Mouse (Mus musculus) hindbrain, embryonic 15.5 days (tissue): ENCODE results near the gene Cers4. TPM values are rescaled to one million over a fixed set of nuclear protein-coding genes. Genes with fewer than 3 reads are reported as not detected.

Experiments used
- ATAC-seq: fragments of 200-750 bp; cut with Nextera tagmentation; 2 replicates; pipeline ENCODE4 v1.8.0; 2017; ENCODE audit warnings: low read depth, moderate number of reproducible peaks, moderate TSS enrichment; ENCODE audit not compliant: low FRiP score
- H3K27ac ChIP-seq: fragments of 300-500 bp; sonication (generic); replicated peaks from 2 replicates; pipeline ENCODE4 v1.5.1; 2015; ENCODE audit warnings: mild to moderate bottlenecking, inconsistent platforms
- H3K27me3 ChIP-seq: fragments of 300-500 bp; sonication (generic); 2 replicates; pipeline ENCODE4 v1.6.1; 2015; ENCODE audit warnings: control low read depth, inconsistent platforms
- H3K36me3 ChIP-seq: fragments of 300-500 bp; sonication (generic); 2 replicates; pipeline ENCODE4 v1.6.1; 2015; ENCODE audit warnings: control low read depth, inconsistent platforms
- H3K4me1 ChIP-seq: fragments of 300-500 bp; sonication (generic); replicated peaks from 2 replicates; pipeline ENCODE4 v1.6.1; 2015; ENCODE audit warnings: control low read depth, inconsistent platforms
- H3K4me2 ChIP-seq: fragments of 300-500 bp; sonication (generic); 2 replicates; pipeline ENCODE4 v1.6.1; 2015; ENCODE audit warnings: moderate library complexity, mild to moderate bottlenecking, inconsistent platforms
- H3K4me3 ChIP-seq: fragments of 300-500 bp; sonication (generic); 2 replicates; pipeline ENCODE4 v1.5.1; 2015; ENCODE audit warnings: mild to moderate bottlenecking, inconsistent platforms
- H3K9ac ChIP-seq: fragments of 300-500 bp; sonication (generic); 2 replicates; pipeline ENCODE4 v1.6.1; 2015; ENCODE audit warnings: inconsistent platforms
- H3K9me3 ChIP-seq: fragments of 300-500 bp; sonication (generic); 2 replicates; pipeline ENCODE4 v1.6.1; 2016; ENCODE audit warnings: control low read depth, inconsistent platforms
- WGBS: fragments of 180-500 bp; shearing (Covaris S2); methylation state at CpG from one replicate; pipeline ENCODE4 v1.1.7; 2015; 5-methylcytosine and 5-hydroxymethylcytosine counted together
- polyA plus RNA-seq: library from polyadenylated mRNA; unstranded; fragments of >200 nt; fragmentation: Nextera tagmentation; extraction: Ambion mirVana; gene quantifications from 2 replicates; pipeline ENCODE4 v1.2.1, GENCODE M21; 2015

Cers4 gene
- polyA plus RNA-seq, 1 experiment from 2014 or later = 55.6 TPM

DNA sequence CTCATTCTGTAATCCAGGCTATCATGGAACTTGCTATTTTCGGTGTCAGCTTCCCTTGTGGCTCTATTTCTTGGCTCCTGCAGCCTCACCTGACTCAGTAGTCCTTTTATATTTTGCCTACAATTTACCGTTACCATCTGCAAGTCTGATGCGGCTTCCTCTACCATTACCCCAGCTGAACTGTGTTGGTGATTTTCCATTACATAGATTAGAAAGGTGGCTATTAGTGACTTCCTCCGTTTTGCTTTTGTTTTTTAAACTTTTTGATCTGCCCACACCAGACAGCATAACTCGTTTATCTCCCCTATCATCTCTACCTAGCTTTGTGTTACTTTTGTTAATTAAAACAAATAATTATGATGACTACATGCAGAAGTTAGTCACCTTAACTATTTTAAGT, 14.7 kb downstream of the Cers4 start:
- H3K9ac ChIP-seq = no peak overlapping the region
- H3K4me2 ChIP-seq = no peak overlapping the region
- H3K4me3 ChIP-seq = no peak overlapping the region
- H3K36me3 ChIP-seq = no peaks in the 10 kb centered on the region; the same call in 1 of the 2 replicates
- no peaks in the 10 kb centered on the region for H3K27me3 ChIP-seq
- WGBS = 89% methylated on average over 5 of the region's 5 CpGs
- peaks cover 11% of the 10 kb centered on the region; the same call in 1 of the 2 replicates for H3K4me1 ChIP-seq
- no peak overlapping the region for H3K27ac ChIP-seq
- H3K9me3 ChIP-seq = no peaks in the 10 kb centered on the region
- no peak for ATAC-seq

DNA sequence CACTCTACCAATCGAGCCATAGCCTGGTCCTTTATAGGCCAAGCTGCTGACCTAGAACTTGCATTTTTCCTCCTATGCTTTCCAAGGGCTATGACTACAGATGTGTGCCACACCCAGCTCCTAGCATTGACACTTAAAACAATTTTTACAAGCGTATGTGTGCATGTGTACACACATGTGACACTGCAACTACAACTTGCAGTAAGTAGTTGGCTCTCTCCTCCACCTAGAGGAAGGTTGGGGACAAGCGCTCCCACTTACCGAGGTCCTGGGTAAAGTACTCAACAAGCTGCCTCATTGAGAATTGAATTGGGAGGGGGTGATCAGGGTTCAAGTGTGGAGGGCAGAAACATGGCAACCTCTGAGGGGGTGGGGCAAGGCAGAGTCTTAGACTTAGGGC, 18.0 kb downstream of the Cers4 start:
- ATAC-seq = no peak
- 92% methylated on average over 4 of the region's 4 CpGs for WGBS
- Histone ChIP-seq H3K27ac (no peak overlapping the region), H3K27me3 (no peaks in the 10 kb centered on the region), H3K4me2 (no peak overlapping the region), H3K36me3 (no peaks in the 10 kb centered on the region), H3K4me1 (peaks cover 11% of the 10 kb centered on the region; the same call in 1 of the 2 replicates), H3K4me3 (no peak overlapping the region), H3K9ac (no peak overlapping the region), H3K9me3 (no peaks in the 10 kb centered on the region)

DNA sequence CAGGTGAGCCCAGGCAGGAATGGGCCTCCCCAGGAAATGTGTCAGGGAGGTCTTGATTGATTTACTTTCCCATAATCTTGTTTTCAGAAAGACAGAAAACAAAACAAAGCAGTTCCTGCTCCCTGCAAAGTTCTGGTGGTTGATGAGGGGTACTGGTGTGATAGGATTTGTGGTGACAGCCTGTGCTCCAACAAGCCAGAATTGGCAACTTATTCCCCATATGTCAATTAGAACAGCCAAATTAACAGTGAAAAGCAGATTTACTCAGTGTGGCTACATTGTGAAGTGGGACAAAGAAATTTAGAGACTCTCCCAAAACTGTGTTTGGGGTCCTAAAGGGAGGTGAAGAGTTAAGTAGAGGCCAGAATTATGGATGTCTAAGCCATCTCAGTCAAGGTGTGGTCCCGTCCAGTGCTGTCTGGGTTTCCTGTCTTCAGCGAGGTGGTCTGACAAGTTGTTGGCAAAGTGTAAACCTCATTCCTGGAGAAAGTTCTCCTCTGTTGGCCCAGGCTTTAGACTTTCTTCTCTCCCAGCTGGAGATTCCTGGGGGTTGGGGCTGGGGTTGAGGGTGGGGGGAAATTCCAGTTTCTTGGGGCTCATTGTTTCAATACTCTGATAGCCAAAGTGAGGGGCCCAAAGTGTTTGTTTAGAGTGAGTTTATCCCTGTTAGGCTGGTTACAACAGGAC, 18.7 kb downstream of the Cers4 start:
- Histone ChIP-seq H3K9ac (no peak overlapping the region), H3K4me2 (no peak overlapping the region), H3K4me1 (peaks cover 11% of the 10 kb centered on the region; the same call in 1 of the 2 replicates), H3K27ac (peak overlapping the region; percentile 42; the same call in 1 of the 2 replicates), H3K27me3 (no peaks in the 10 kb centered on the region), H3K4me3 (no peak overlapping the region), H3K36me3 (no peaks in the 10 kb centered on the region), H3K9me3 (no peaks in the 10 kb centered on the region)
- 29% methylated on average over 2 of the region's 2 CpGs for WGBS
- no peak for ATAC-seq

DNA sequence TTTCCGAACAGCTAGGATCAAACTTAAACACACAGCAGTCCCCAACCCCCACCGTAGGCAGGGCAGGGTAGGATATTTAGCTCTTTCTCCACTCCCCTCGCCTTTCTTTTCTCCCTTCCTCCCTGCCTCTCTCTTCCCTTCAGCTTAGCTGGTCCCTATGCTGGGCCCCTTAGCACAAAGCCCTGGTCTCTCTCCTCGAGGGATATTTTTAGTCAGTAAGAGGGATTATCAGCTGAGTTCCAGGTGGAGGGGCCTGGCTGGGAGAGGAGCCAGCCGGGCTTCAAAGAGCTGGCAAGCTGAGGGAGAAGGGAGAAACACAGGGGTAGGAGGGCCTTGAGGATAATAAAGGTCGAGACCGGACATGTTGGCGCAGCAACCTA, 19.3 kb downstream of the Cers4 start:
- H3K9ac ChIP-seq = no peak overlapping the region
- peak overlapping the region; percentile 42; the same call in 1 of the 2 replicates for H3K27ac ChIP-seq
- peaks cover 11% of the 10 kb centered on the region; the same call in 1 of the 2 replicates for H3K4me1 ChIP-seq
- H3K9me3 ChIP-seq = no peaks in the 10 kb centered on the region
- WGBS = 28% methylated on average over 8 of the region's 8 CpGs
- H3K4me3 ChIP-seq = no peak overlapping the region
- H3K27me3 ChIP-seq = no peaks in the 10 kb centered on the region
- H3K36me3 ChIP-seq = no peaks in the 10 kb centered on the region
- ATAC-seq = peak; percentile 59
- no peak overlapping the region for H3K4me2 ChIP-seq

DNA sequence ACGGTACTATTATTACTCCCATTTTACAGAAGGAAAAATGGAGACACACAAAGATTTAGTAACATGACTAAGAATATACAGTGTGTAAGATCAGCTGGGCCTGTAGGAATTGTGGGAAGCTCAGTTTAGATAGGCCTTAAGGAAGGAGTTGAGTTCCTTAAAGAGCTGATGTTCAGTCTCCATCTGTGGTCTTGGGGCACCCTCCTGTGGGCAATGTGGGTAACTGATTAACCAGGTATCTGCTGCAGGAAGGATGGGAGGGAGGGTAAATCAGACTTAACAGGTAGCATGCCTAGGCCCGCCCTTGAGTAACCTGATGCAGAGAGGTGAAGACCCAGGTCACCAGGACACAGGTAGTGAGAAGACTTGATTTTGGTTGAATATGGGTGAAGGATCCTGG, 23.3 kb downstream of the Cers4 start:
- H3K4me2 ChIP-seq = no peak overlapping the region
- H3K4me1 ChIP-seq = peaks cover 9% of the 10 kb centered on the region; the same call in 1 of the 2 replicates
- no peaks in the 10 kb centered on the region for H3K9me3 ChIP-seq
- no peak overlapping the region for H3K4me3 ChIP-seq
- no peak overlapping the region for H3K9ac ChIP-seq
- no peaks in the 10 kb centered on the region for H3K27me3 ChIP-seq
- no peak for ATAC-seq
- H3K27ac ChIP-seq = no peak overlapping the region
- H3K36me3 ChIP-seq = peaks cover 38% of the 10 kb centered on the region
- WGBS = 82% methylated on average over 2 of the region's 2 CpGs

DNA sequence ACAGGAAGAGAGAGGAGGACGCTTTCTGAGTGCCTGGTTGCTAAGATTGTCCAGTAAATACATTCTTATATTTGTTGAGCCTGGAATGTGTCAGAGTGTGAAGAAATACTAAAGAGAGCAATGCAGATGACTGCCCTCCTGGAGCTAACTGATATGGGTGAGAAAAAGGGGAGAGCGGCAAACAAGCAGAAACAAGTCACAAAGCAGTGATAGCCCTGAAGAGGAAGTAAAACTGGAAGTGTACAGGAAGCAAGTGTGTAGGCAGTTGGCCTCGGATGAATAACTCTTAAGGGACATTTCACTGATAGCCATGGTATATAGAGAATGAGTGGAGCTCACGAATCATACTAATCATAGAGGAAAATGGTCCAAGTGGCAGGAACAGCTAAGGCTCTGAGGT, 28.6 kb downstream of the Cers4 start:
- Histone ChIP-seq H3K27me3 (no peaks in the 10 kb centered on the region), H3K9ac (no peak overlapping the region), H3K36me3 (peaks cover 79% of the 10 kb centered on the region), H3K27ac (no peak overlapping the region), H3K4me1 (no peaks in the 10 kb centered on the region), H3K4me3 (no peak overlapping the region), H3K4me2 (no peak overlapping the region), H3K9me3 (no peaks in the 10 kb centered on the region)
- WGBS = 94% methylated on average over 4 of the region's 4 CpGs
- ATAC-seq = no peak

DNA sequence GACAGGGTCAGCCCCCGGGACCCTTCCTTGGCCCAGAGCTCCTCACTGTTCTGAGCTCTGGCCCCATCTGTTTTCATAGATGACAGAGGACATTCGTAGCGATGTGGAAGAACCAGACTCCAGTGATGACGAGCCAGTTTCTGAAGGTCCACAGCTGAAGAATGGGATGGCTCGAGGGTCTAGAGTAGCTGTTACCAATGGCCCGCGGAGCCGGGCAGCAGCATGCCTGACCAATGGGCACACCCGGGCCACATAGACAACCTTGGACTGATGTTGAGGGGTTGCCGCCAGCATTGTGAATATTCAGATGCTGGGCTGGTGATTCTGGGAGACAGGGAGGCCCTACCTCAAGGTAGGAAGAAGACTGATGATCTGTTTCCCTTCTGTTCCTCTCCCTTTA, 30.7 kb downstream of the Cers4 start:
- ATAC-seq = no peak
- Histone ChIP-seq H3K27ac (no peak overlapping the region), H3K4me1 (no peaks in the 10 kb centered on the region), H3K36me3 (peaks cover 72% of the 10 kb centered on the region), H3K4me3 (no peak overlapping the region), H3K4me2 (no peak overlapping the region), H3K27me3 (no peaks in the 10 kb centered on the region), H3K9me3 (no peaks in the 10 kb centered on the region), H3K9ac (no peak overlapping the region)
- 98% methylated on average over 10 of the region's 10 CpGs for WGBS

Other genes starting within 250 kb of the Cers4 start
- gene Tgfbr3l, start 244.8 kb upstream of the Cers4 start, polyA plus RNA-seq = 4.3 and 4.8 TPM in 2 replicates
- gene Snapc2, start 239.9 kb upstream of the Cers4 start, polyA plus RNA-seq = 64.5 and 75.6 TPM in 2 replicates
- 270 and 299 TPM in 2 replicates for gene Ctxn1, start 233.8 kb upstream of the Cers4 start, polyA plus RNA-seq
- gene Timm44, start 217.1 kb upstream of the Cers4 start, polyA plus RNA-seq = 40.1 and 41.8 TPM in 2 replicates
- gene Ccl25, start 167.8 kb upstream of the Cers4 start, polyA plus RNA-seq = 17.5 and 20.7 TPM in 2 replicates
- gene Elavl1, start 167.6 kb upstream of the Cers4 start, polyA plus RNA-seq = 108 and 112 TPM in 2 replicates
- gene Zfp958, start 120.1 kb downstream of the Cers4 start, polyA plus RNA-seq = 14.4 and 15.8 TPM in 2 replicates